Mouse (Mus musculus) ES-Bruce4 (cell line): ENCODE measurements around the gene Shh.

Experiments used
- CTCF ChIP-seq: IDR thresholded peaks from one replicate; pipeline ENCODE4 v1.8.1; 2011; ENCODE audit warnings: low read depth, low read length
- POLR2A ChIP-seq: IDR thresholded peaks from one replicate; pipeline ENCODE4 v1.8.1; 2011; ENCODE audit warnings: low read length; ENCODE audit not compliant: insufficient read depth

DNA sequence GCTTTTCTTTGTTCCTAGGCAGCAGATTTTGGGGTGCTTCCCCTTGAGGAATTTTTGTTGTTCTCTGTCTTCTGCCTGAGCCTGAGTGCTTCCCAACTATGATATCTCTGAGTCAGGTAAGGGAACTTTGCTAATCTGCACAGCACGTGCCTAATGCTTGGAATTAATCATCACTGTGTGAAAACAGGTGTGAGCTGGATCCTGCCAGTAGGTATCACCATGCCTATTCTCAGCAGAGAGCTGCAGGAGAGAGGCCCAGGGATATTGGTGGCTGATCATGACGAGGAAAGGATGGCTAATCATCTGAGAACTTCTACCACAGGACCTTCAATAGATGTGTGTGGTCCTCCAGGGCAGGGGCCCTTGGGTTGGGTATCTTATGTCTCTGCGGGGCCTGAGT, 26.5 kb upstream of the Shh start:
- no peak for TF ChIP-seq CTCF
- no peak for TF ChIP-seq POLR2A
